Mouse (Mus musculus) heart, postnatal 0 days (tissue): ENCODE results near the gene Rdm1.

Source experiments
- CTCF ChIP-seq: IDR thresholded peaks from 2 replicates; pipeline ENCODE4 v1.5.1; 2016; ENCODE audit warnings: antibody characterized with exemption, control low read depth, low read depth
- EP300 ChIP-seq: IDR thresholded peaks from 2 replicates; pipeline ENCODE4 v1.6.1; 2016; ENCODE audit warnings: antibody characterized with exemption, low read depth

GRCm38 (mm10) chr11:101668546-101669261 lies 41.7 kb downstream of the Rdm1 start:
- no peak for TF ChIP-seq CTCF
- no peak; the same call in 1 of the 2 replicates for TF ChIP-seq EP300
